Mouse (Mus musculus): ENCODE measurements at regions not wholly inside any gene's neighbourhood (a gene's known extent, or its start where the extent isn't known, plus 50 kb on each side); places are given as distances from the start of the nearest gene placed in this dataset.

DNA sequence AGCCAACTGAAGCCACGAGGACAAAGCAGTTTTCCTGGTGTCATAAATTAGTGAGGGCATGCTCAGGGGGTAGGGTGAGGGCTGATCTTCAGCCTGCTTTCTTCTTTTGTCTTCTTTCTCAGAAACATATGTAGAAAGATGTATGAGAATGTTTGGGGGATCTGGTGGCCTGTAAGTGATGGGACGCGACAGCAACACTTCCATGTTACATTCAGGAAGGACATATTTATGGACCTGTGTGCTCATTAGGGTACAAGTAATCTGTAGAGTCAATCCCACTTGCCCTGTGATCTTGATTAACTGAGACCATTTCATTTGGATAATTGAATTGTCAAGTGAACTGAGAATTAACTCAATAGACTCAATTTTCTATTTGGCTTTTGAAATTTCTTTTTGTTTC is 486.1 kb upstream of the Fam160b2 start:
- no peak for TF ChIP-seq CTCF (IDR thresholded peaks at IDR 0.05; ENCODE audit: insufficient read depth, low read length)
- TF ChIP-seq POLR2A (IDR thresholded peaks at IDR 0.05; ENCODE audit: borderline replicate concordance, extremely low read depth, low read depth, low read length) = no peak
